Mouse (Mus musculus): ENCODE measurements around the gene Pttg1ip. TPM values are rescaled to one million over a fixed set of nuclear protein-coding genes. Genes with fewer than 3 reads are reported as not detected.

Gene Pttg1ip
- total RNA-seq, 2 experiments from 2014 or later, result 69.2 to 78.2 TPM

- DNase-seq (ENCODE audit: low spot score in 2 of 2), result peak; percentile 71 to 82
Observed at GRCm38 (mm10) chr10:77566651-77567050, 14.9 kb upstream of the Pttg1ip start.

- DNase-seq (ENCODE audit: low spot score in 2 of 2), result no peak
Observed at GRCm38 (mm10) chr10:77569481-77569880, 12.0 kb upstream of the Pttg1ip start.

- no peak for DNase-seq (ENCODE audit: low spot score in 2 of 2)
Observed at GRCm38 (mm10) chr10:77569973-77570658, 11.4 kb upstream of the Pttg1ip start.

GRCm38 (mm10) chr10:77572225-77572624 lies 9.3 kb upstream of the Pttg1ip start:
- no peak for DNase-seq (ENCODE audit: low spot score in 2 of 2)

- DNase-seq (ENCODE audit: low spot score in 2 of 2), result no peak
Observed at GRCm38 (mm10) chr10:77573162-77573561, 8.4 kb upstream of the Pttg1ip start.

- DNase-seq (ENCODE audit: low spot score in 2 of 2), result no peak
Observed at GRCm38 (mm10) chr10:77580027-77580920, 1.2 kb upstream of the Pttg1ip start.

- DNase-seq (ENCODE audit: low spot score in 2 of 2), result no peak
Observed at GRCm38 (mm10) chr10:77581023-77581407, 505 bp upstream of the Pttg1ip start.

GRCm38 (mm10) chr10:77582285-77582618 lies 732 bp downstream of the Pttg1ip start:
- no peak for DNase-seq (ENCODE audit: low spot score in 2 of 2)

- DNase-seq (ENCODE audit: low spot score in 2 of 2), result no peak
Observed at GRCm38 (mm10) chr10:77583795-77584422, 2.4 kb downstream of the Pttg1ip start.

GRCm38 (mm10) chr10:77586637-77587036 lies 5.1 kb downstream of the Pttg1ip start:
- DNase-seq (ENCODE audit: low spot score in 2 of 2), result no peak

GRCm38 (mm10) chr10:77587091-77587775 lies 5.7 kb downstream of the Pttg1ip start:
- no peak for DNase-seq (ENCODE audit: low spot score in 2 of 2)

GRCm38 (mm10) chr10:77588036-77588435 lies 6.5 kb downstream of the Pttg1ip start:
- no peak for DNase-seq (ENCODE audit: low spot score in 2 of 2)

- no peak for DNase-seq (ENCODE audit: low spot score in 2 of 2)
Observed at GRCm38 (mm10) chr10:77589117-77589516, 7.6 kb downstream of the Pttg1ip start.

- no peak for DNase-seq (ENCODE audit: low spot score in 2 of 2)
Observed at GRCm38 (mm10) chr10:77589749-77590148, 8.2 kb downstream of the Pttg1ip start.

GRCm38 (mm10) chr10:77590812-77591211 lies 9.3 kb downstream of the Pttg1ip start:
- peak in 1 of 2 experiments; percentile 44 for DNase-seq (ENCODE audit: low spot score in 2 of 2)

- peak; percentile 46 to 69 for DNase-seq (ENCODE audit: low spot score in 2 of 2)
Observed at GRCm38 (mm10) chr10:77591546-77591945, 10.0 kb downstream of the Pttg1ip start.

- no peak for DNase-seq (ENCODE audit: low spot score in 2 of 2)
Observed at GRCm38 (mm10) chr10:77596060-77596459, 14.5 kb downstream of the Pttg1ip start.

- no peak for DNase-seq (ENCODE audit: low spot score in 2 of 2)
Observed at GRCm38 (mm10) chr10:77603021-77603420, 21.5 kb downstream of the Pttg1ip start.

GRCm38 (mm10) chr10:77604111-77604510 lies 22.6 kb downstream of the Pttg1ip start:
- DNase-seq (ENCODE audit: low spot score in 2 of 2), result no peak

- DNase-seq (ENCODE audit: low spot score in 2 of 2), result no peak
Observed at GRCm38 (mm10) chr10:77604958-77605357, 23.4 kb downstream of the Pttg1ip start.

GRCm38 (mm10) chr10:77605368-77605767 lies 23.8 kb downstream of the Pttg1ip start:
- DNase-seq (ENCODE audit: low spot score in 2 of 2), result no peak

Measured in layer of hippocampus, adult 18-20 months (tissue).